Mouse (Mus musculus) NIH3T3 (cell line): ENCODE data around the gene Fgf10.
A peak's percentile ranks its signal among the peaks of the same experiment; 100 is the strongest.

Source experiments
- DNase-seq: peaks from one replicate; pipeline ENCODE4 v3.0.0-alpha.2; 2012; ENCODE audit warnings: low read depth

Gene Fgf10

GRCm38 (mm10) chr13:118835078-118835477 is 165.5 kb downstream of the Fgf10 start:
- DNase-seq, result peak; percentile 83
